Mouse (Mus musculus) adrenal gland, postnatal 36 days (tissue): Measurements from ENCODE around the gene Ndufa10. TPM values are rescaled to one million over a fixed set of nuclear protein-coding genes. Genes with fewer than 3 reads are reported as not detected.

Source experiments
- DNase-seq, 2 experiments: peaks; one replicate each; pipeline ENCODE4 v3.0.0; 2021; ENCODE audit warnings: mixed read lengths in 1 of 2
- microRNA-seq: library from miRNA; unstranded; fragments of <30 nt; microRNA quantifications from one replicate; pipeline ENCODE4 v1.2.0, GENCODE M21; 2021
- total RNA-seq, 2 experiments: library from RNA; stranded (reverse); gene quantifications; 2 replicates each; pipeline ENCODE4 v1.2.3; 2021

The Ndufa10 gene
- total RNA-seq, 2 experiments from 2014 or later: 385 to 397 TPM

DNA sequence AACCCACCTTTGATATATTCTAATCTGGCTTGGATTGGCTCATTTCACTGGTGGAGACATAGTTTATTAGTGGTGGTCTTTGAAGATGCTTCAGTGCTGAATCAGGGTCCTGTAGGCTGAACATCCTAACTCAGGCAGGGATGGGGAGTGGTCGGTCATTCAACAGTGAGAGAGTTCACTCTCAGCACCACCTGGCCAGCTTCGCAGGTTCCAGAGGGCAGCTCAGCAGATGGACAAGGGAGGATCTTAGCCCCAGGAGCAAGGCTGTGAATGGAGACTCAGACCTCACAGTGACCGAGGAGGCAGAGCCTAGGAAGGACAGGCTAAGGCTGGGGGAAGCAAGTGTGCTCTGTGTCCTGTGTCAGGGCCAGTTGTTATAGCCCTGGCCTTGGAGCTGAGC is 42.2 kb downstream of the Ndufa10 start:
- no peak for DNase-seq

DNA sequence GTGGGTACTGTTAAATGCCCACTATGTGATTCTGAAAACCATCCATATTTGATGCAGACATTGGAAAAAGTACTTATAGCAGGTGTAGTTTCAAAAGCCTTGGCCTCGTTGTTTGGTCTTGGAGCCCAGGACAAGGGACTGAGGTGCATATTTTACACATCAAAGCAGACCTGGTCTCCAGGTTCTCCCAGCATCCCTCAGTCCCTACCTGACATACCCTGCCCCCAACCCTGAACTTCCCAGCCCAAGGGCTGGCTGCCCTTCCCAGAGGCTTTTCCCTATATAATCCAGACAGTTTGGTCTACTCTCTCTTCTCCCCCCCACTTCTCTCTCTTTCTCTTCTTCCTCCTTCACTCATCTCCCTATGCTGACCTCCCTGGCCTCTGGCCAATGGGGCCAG is 42.7 kb downstream of the Ndufa10 start:
- DNase-seq: no peak

DNA sequence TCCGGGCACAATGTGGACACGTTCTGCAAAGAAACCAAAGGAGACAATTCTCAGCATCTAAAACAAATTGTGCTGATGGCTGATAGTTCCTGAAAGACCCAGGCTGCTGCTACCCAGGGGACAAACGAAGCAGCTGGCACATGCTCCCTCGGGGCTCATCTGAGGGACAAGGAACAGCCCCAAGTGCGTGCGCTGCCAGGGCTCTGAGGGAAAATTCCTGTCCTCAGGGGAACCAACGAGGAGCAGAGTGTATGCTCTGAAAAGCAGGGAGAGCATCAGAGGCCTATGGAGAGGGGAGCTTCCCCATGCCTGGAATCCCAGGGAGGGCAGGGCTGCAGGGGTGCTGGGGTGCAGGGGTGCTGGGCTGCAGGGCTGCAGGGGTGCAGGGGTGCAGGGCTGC is 48.9 kb downstream of the Ndufa10 start:
- no peak for DNase-seq

GRCm38 (mm10) chr1:92405131-92405530 is 68.5 kb downstream of the Ndufa10 start:
- no peak for DNase-seq

DNA sequence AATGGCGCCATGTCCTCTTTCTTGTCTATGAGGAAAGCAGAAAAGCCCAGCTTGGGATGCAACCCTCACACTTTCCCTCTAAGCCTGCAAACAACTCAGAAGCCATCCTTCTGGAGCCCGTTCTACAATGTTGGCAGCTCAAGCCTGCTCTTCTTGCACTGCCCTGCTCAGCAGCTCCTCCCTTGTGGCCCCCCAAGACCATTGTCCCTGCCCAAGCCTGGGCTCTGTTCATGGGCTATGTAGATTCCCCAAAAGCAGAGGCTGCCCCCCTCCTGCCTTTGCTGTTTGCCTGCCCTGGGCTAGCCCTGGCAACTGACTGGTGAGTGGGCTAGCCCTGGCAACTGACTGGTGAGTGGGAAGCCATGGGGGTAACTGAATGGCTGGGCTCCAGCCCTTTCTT is 73.1 kb downstream of the Ndufa10 start:
- DNase-seq: no peak

GRCm38 (mm10) chr1:92398601-92399000 is 75.1 kb downstream of the Ndufa10 start:
- DNase-seq: no peak

DNA sequence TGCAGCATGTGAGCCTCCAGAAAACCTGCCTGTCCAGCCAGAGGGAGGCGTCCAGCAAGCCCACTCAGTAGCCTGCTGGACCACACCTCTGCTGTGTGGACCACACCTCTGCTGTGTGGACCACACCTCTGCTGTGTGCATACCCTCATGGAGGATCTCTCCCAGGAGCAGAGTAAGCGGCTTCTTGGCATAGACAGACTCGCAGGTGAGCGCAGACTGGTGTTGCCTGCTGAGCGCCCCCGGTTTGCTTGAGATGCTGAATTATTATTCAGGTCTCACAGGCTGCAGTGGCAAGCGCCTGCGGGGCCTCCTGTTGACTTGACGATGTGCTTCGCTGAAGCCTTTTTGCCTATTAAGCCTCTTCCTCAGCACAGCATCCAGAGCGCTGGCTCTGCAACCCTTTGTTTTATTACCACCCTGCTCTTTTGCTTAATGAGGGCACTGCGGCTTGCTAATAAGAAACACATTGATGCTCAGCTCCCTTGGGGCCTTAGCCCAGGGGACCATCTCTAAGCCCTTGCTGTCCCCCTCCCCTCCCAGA is 76.1 kb downstream of the Ndufa10 start:
- no peak for DNase-seq

GRCm38 (mm10) chr1:92394279-92394678 is 79.4 kb downstream of the Ndufa10 start:
- DNase-seq: no peak

- no peak for DNase-seq
Observed at GRCm38 (mm10) chr1:92393166-92393565, 80.5 kb downstream of the Ndufa10 start.

Small RNA genes lying within 50 kb of the gene (microRNA-seq; reads per million reads assigned to microRNA genes)
- 1.5 reads per million for gene Mir6900

Other genes starting within 250 kb of the Ndufa10 start
- gene Olfr1416, start 11.3 kb upstream of the Ndufa10 start, total RNA-seq: not detected
- not detected for gene Olfr1415, start 22.2 kb upstream of the Ndufa10 start, total RNA-seq
- under 1 TPM in 1 of 2 experiments, not detected in 1; 0.10 TPM for gene Olfr1414, start 44.8 kb upstream of the Ndufa10 start, total RNA-seq
- not detected for gene Olfr1413, start 97.5 kb upstream of the Ndufa10 start, total RNA-seq
- not detected for gene Olfr1412, start 111.9 kb upstream of the Ndufa10 start, total RNA-seq
- not detected for gene Olfr1411, start 120.6 kb upstream of the Ndufa10 start, total RNA-seq
- not detected for gene Olfr1410, start 131.9 kb upstream of the Ndufa10 start, total RNA-seq
- not detected for gene Olfr12, start 143.9 kb upstream of the Ndufa10 start, total RNA-seq
- 100 to 1,000 TPM; 332 to 335 TPM for gene Cops9, start 168.1 kb upstream of the Ndufa10 start, total RNA-seq
- not detected for gene Otos, start 175.0 kb upstream of the Ndufa10 start, total RNA-seq